Mouse (Mus musculus) neutrophil, adult 5-6 weeks (primary cell): Measurements from ENCODE around the gene Irx6. TPM values are rescaled to one million over a fixed set of nuclear protein-coding genes. Genes with fewer than 3 reads are reported as not detected.

ENCODE experiments used
- ATAC-seq: fragments of 151-379, 151-347 bp; 2 replicates; pipeline ENCODE4 v1.8.0; 2017; ENCODE audit warnings: mild to moderate bottlenecking, moderate TSS enrichment; ENCODE audit not compliant: insufficient number of reproducible peaks, poor library complexity, low FRiP score, severe bottlenecking; ENCODE audit errors: extremely low read depth
- total RNA-seq: library from RNA; stranded (forward); fragments of 200-1000 nt; gene quantifications from 2 replicates; pipeline ENCODE4 v1.2.3, GENCODE M21; 2017

The Irx6 gene
- total RNA-seq = not detected in 2 replicates

GRCm38 (mm10) chr8:92674244-92675128 lies at the start of gene Irx6:
Gene Irx6, plus strand, starts transcription at chr8:92674288.
- no peak for ATAC-seq

- ATAC-seq = no peak
Measured at GRCm38 (mm10) chr8:92628711-92629650, 45.1 kb upstream of the Irx6 start.

GRCm38 (mm10) chr8:92633199-92633598 lies 40.9 kb upstream of the Irx6 start:
- ATAC-seq = no peak

GRCm38 (mm10) chr8:92640820-92641219 lies 33.3 kb upstream of the Irx6 start:
- ATAC-seq = no peak

- ATAC-seq = no peak
Measured at GRCm38 (mm10) chr8:92646637-92647036, 27.5 kb upstream of the Irx6 start.

- no peak for ATAC-seq
Measured at GRCm38 (mm10) chr8:92664207-92664606, 9.9 kb upstream of the Irx6 start.

- ATAC-seq = no peak
Measured at GRCm38 (mm10) chr8:92670236-92670635, 3.9 kb upstream of the Irx6 start.

- ATAC-seq = no peak
Measured at GRCm38 (mm10) chr8:92670656-92671195, 3.4 kb upstream of the Irx6 start.

- no peak for ATAC-seq
Measured at GRCm38 (mm10) chr8:92671892-92672291, 2.2 kb upstream of the Irx6 start.

GRCm38 (mm10) chr8:92673101-92673500 lies 987 bp upstream of the Irx6 start:
- ATAC-seq = no peak

- ATAC-seq = no peak
Measured at GRCm38 (mm10) chr8:92673555-92674243, 389 bp upstream of the Irx6 start.

GRCm38 (mm10) chr8:92678407-92678806 lies 4.3 kb downstream of the Irx6 start:
- no peak for ATAC-seq

- no peak for ATAC-seq
Measured at GRCm38 (mm10) chr8:92697361-92697760, 23.3 kb downstream of the Irx6 start.

GRCm38 (mm10) chr8:92698411-92698810 lies 24.3 kb downstream of the Irx6 start:
- no peak for ATAC-seq

- no peak for ATAC-seq
Measured at GRCm38 (mm10) chr8:92699922-92700540, 25.9 kb downstream of the Irx6 start.

GRCm38 (mm10) chr8:92703375-92703774 lies 29.3 kb downstream of the Irx6 start:
- ATAC-seq = no peak

- no peak for ATAC-seq
Measured at GRCm38 (mm10) chr8:92706311-92706710, 32.2 kb downstream of the Irx6 start.

GRCm38 (mm10) chr8:92713286-92713685 lies 39.2 kb downstream of the Irx6 start:
- no peak for ATAC-seq
